Mouse (Mus musculus) spleen, adult 18-20 months (tissue): ENCODE data around the gene Ttc39a.

Experiments
- DNase-seq, 2 experiments: peaks; one replicate each; pipeline ENCODE4 v3.0.0; 2022; ENCODE audit warnings: mixed read lengths in 2 of 2

The Ttc39a gene

GRCm38 (mm10) chr4:109421608-109422007, 15.2 kb downstream of the Ttc39a start:
- no peak for DNase-seq

- DNase-seq = no peak
Measured at GRCm38 (mm10) chr4:109422436-109422835, 16.0 kb downstream of the Ttc39a start.

- no peak for DNase-seq
Measured at GRCm38 (mm10) chr4:109423438-109423837, 17.0 kb downstream of the Ttc39a start.

DNA sequence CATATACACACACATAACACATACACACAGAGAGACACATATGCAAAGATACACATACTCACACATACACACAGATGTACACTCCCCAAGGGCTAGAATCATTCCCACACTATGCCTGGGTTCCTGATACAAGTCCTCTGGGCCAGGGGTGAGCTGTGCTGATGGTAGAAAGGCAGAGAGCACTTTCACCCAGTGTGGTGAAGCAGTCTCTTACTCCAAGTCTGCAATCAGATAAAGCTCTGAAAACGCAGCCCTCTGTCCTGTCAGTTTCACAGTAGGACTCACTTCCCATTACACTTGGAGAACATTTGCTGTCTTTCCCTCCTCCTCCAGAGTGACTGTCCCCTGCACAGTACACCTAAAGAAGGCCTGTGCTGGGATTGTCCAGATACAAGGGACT, 20.6 kb downstream of the Ttc39a start:
- no peak for DNase-seq

DNA sequence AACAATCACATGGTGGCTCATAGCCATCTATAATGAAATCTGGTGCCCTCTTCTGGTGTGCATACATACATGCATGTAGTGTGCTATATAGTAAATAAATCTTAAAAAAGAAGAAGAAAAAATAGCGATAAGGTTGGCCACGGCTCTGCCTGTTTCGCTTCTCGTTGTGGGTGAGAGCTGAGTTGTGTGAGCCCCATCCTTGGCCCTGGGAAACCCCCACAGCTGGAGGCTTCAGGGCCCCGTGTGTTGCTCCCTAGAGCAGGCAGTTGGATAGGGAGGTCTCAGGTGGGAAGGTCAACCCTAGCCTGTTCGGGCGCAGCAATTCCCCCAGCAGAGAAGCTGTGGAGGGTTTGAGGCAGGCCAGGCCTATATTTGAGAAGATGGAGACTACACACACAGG, 23.8 kb downstream of the Ttc39a start:
- no peak for DNase-seq

DNA sequence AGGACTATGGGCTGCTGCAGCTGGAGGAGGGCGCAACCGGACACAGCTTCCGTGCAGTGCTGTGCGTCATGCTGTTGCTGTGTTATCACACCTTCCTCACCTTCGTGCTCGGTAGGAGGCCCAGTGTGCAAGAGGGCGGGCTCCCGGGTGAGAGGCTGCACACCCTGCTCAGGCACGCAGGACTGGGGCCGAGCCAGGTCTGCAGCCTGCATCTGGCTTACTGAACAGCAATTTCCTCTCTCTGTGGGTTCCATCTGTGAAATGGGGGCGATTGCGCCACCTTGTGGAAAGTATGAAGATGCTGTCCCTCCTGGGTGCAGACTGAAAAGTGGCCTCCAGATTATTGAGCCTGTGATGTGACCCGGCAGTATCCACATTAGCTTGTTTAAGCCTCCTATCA, 24.4 kb downstream of the Ttc39a start:
- DNase-seq = peak; percentile 50 to 61

GRCm38 (mm10) chr4:109432668-109433375, 26.4 kb downstream of the Ttc39a start:
- no peak for DNase-seq

DNA sequence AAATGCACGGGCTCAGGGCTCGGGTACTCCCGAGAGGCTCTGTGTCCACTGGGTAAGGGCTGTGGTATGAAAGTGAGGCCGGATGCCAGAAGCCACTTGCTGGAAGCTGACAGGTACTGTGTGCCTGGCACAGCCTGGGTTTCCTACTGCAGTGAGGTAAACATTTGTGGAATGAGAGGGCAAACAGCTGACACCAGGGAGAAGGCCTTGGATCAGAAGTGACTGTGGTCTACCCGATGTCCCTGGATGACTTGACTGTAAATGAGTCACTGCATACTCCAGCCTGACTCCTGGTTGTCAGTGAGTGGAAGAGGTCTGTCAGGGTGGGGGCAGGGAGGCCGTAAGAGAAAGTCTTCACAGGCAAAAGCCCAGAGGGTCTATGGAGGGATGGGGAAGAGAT, 27.2 kb downstream of the Ttc39a start:
- DNase-seq = no peak

DNA sequence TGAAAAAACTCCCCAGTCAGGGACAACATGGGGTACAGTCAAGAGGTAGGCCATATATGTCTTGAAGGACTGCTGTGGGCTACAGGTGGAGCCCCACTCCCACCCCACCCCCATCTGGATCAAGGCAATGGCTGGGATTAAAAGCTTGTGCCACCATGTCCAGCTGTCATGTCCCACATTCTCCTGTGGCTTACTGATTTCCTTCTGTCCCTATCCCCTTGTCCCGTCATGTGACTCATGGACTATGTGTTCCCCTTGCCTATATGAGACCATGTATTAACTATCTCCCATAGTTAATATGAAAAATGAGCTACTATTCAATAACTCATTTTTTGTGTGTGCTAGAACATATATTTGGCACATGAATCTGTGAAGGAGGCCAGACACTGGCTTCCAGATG, 27.8 kb downstream of the Ttc39a start:
- no peak for DNase-seq

DNA sequence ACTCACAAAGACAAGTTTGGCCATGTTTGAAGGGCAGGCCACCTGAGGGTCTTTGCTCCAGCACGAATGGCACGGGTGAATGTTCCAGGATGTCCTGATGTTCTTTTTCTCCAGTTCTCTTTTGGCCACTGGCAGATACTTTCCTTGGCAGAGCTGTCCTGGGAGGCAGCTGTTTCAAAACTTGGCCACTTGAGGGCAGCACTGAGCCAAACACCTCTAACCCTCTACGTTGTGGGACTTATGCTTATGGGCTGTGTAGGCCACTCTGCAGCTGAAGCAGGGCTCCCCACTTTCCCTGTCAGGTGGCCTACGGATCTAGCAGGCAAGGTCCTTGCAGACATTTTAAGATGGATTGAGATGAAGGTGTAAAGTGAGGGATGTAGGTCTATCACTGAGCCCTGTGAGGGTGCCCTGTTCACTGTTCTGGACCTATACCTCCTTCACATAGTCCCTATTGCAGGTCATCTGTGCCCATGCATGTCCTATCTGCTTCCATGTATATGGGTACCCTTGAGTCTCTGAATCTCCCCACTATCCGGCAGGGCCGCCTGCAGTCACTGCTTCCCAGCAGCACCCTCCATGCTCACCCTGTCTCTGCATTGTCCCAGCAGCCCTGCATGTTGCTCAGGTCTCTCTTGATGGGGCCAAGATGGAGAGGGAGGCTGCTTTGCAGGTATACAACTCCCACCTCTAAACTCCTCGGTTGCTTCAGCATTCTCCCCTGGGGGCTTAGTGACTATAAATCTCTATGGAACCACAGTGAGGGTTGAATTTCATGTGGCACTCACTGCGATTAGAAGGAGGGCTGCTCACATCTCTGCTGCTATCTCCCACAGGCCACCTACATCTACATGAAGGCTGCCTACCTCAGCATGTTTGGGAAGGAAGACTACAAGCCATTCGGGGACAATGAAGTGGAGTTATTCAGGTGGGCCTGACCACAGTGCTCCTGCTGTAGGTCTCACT, 31.8 kb downstream of the Ttc39a start:
- peak in 1 of 2 experiments; percentile 65 for DNase-seq

- DNase-seq = no peak
Measured at GRCm38 (mm10) chr4:109439101-109439500, 32.7 kb downstream of the Ttc39a start.

GRCm38 (mm10) chr4:109439825-109440248, 33.4 kb downstream of the Ttc39a start:
- no peak for DNase-seq

DNA sequence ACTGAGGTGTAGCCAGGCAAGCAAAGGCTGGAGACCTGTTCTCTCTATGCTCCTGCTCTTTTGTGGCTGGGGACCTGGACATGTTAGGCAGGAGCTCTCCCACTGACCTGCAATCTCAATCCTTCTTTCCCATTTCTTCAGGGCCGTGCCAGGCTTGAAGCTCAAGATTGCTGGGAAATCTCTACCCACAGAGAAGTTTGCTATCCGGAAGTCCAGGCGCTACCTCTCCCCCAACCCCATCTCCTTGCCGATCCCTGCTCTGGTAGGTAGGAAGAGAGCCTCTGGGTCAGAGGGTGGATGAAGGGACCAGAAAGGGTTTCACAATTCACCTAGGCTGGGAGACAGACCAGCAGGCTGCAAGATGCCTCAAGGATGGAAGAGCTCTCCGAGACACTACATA, 34.0 kb downstream of the Ttc39a start:
- DNase-seq = no peak

DNA sequence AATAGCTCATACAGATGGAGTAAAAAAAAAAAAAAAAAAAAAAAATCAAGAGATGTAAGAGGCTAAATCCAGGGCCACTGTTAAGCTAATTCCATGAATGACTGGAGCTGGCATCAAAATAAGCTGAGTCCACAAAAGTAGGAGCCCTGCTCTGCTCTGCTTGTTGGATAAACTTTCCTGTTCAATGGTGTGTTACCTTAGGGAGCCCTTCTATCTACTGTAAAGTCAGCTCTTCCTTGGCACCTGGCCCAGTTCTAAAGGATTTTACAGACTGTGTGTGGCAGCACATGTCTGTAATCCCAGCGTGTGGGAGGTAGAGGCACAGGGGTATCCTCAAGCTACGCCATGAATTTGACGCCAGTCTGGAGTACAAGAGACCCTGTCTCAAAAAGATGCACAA, 34.6 kb downstream of the Ttc39a start:
- DNase-seq = no peak

GRCm38 (mm10) chr4:109442126-109442525, 35.7 kb downstream of the Ttc39a start:
- DNase-seq = no peak

GRCm38 (mm10) chr4:109442649-109443048, 36.2 kb downstream of the Ttc39a start:
- no peak for DNase-seq

GRCm38 (mm10) chr4:109444471-109444870, 38.0 kb downstream of the Ttc39a start:
- no peak for DNase-seq

DNA sequence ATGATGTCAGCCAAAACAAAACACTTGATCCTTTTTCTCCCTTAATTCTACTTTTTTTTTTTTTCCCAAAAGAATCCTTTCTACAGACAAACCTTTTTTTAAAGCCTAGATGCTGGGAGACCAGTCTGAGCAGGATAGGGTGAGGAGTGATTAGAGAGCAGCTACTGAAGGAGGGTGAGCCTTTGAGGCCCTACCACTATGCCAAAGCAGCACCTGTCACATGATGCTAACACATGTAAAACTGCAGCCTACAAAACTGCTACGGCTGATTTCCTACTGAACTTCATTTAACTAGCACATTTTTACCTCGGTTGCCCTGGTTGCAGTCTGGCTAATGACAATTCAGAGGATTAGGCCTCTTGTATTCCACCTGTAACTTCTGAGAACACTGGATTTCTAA, 38.5 kb downstream of the Ttc39a start:
- DNase-seq = no peak

DNA sequence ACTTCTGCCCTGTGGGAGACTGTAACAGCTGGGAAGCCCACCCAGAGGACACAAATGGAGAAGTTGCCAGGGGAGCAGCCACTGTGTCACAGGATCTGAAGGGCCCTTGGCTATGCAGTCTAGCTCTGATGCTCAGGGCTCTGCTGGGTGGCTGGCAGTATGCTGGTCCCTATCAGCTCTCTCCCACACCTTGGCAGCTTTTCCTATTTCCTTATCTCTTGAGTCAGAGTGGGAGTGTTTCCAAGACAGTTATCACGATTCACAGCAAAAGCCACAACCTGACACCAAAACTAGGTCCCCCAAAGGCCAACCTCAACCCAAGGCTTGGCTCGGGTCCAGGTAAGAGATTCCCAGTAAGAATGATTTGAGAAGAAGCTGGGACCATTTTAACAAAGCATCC, 39.0 kb downstream of the Ttc39a start:
- no peak for DNase-seq

GRCm38 (mm10) chr4:109445956-109446355, 39.5 kb downstream of the Ttc39a start:
- DNase-seq = no peak

DNA sequence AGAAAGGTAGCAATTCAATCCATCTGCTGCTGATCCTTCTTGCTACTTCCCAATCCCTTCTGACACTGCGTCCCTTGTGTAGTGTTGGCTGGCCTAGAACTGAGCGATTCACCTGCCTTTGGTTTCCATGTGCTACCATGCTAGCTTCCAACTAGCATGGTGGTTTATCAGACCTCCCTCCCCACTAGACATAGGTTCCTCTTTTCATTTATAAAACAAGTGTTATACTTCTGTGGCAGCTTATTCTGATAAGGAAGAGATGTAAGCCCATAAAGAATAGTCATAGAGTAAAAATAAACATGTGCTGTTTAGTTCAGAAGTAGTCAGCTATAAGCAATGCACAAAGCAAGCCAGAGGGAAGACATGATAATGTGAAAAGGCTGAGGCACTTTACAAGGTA, 42.1 kb downstream of the Ttc39a start:
- DNase-seq = no peak

- no peak for DNase-seq
Measured at GRCm38 (mm10) chr4:109456821-109457220, 50.4 kb downstream of the Ttc39a start.

DNA sequence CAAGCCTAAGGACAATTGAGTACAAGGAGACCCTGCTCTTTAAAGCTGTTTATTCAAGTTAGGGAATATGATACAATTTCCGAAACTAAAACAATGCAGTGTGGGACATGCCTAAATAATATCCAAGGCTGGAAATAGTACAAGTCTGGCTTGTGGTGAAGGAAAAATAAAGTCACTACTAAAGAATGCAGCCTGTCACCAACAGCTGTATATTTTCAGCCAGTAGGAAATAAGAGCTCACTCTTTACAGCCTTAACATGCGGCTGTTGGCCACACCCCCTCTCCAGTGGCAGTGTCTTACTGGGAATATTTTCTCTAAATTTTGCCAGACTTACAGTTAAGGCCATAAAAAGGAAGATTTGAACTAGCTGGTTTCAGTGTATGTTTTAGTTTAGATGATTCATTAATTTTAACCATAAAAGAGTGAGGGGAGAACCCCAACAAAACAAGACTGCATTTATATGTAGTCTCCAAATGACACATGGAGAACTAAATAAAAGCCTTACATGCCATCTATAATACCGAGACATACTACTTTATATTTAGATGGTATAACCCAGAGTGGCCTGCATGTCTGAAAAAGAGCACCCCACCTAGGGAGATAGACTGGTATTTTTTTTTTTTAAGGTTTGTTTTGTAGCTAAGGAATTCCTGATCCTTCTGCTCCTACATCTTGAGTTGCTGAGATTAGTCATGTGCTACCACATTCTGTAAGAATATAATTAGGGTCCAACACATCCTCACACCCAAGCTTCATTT, 54.2 kb downstream of the Ttc39a start:
- no peak for DNase-seq
